ENCODE assay signal across 8 mouse cellular contexts in genomic region chr1:184395215-184395614, GRCm38 (mm10).
DNase-seq lines count a peak whose midpoint lies in the region; ATAC-seq lines count a peak whose summit lies in the region.
"Had no signal": no experiment of that assay in that cellular context is flagged by ENCODE, and none has a peak within 500 bp of the region (broad histone marks: within the 10 kb centered on the region; RNA-seq: fewer than 3 reads in every experiment).

No protein-coding gene starts in this region.

- H3K4me2 ChIP-seq in heart, embryonic 13.5 days = peak overlapping the region; percentile 20; the same call in 1 of the 2 replicates
- H3K4me2 ChIP-seq in lung, embryonic 16.5 days (ENCODE audit: low read depth, low read length) = peak overlapping the region; percentile 24; the same call in 1 of the 2 replicates

- peak; percentile 77 for ATAC-seq in common myeloid progenitor, adult 5-6 weeks (replicated peaks; ENCODE audit: low read depth, poor library complexity, severe bottlenecking)
- no peak for ATAC-seq in heart, embryonic 13.5 days (ENCODE audit: extremely low read depth, insufficient number of reproducible peaks, low FRiP score, low TSS enrichment)
- no peak for ATAC-seq in lung, embryonic 16.5 days (ENCODE audit: low read depth)

- no peaks in the 10 kb centered on the region for H3K9me3 ChIP-seq in heart, embryonic 13.5 days
- H3K9me3 ChIP-seq in lung, embryonic 16.5 days (ENCODE audit: control insufficient read depth, low read length) = no peaks in the 10 kb centered on the region; the same call in 1 of the 2 replicates

- WGBS in heart, embryonic 13.5 days = 50% methylated on average over 15 of the region's 15 CpGs
- 58% methylated on average over 15 of the region's 15 CpGs for WGBS in lung, embryonic 16.5 days

- H3K27me3 ChIP-seq in heart, embryonic 13.5 days (replicated peaks) = no peaks in the 10 kb centered on the region
- no peaks in the 10 kb centered on the region; the same call in 1 of the 2 replicates for H3K27me3 ChIP-seq in lung, embryonic 16.5 days (ENCODE audit: control insufficient read depth, insufficient read depth, low read depth, low read length)

- H3K36me3 ChIP-seq in heart, embryonic 13.5 days = no peaks in the 10 kb centered on the region
- H3K36me3 ChIP-seq in lung, embryonic 16.5 days (ENCODE audit: control insufficient read depth, insufficient read depth, low read length) = no peaks in the 10 kb centered on the region

- no peak overlapping the region for H3K4me3 ChIP-seq in heart, embryonic 13.5 days
- no peak overlapping the region for H3K4me3 ChIP-seq in lung, embryonic 16.5 days (ENCODE audit: low read length)

- no peaks in the 10 kb centered on the region for H3K4me1 ChIP-seq in heart, embryonic 13.5 days
- H3K4me1 ChIP-seq in lung, embryonic 16.5 days (replicated peaks; ENCODE audit: control insufficient read depth, insufficient read depth, low read length) = no peaks in the 10 kb centered on the region

- H3K9ac ChIP-seq in heart, embryonic 13.5 days = no peak overlapping the region
- H3K9ac ChIP-seq in lung, embryonic 16.5 days (ENCODE audit: low read length) = no peak overlapping the region

- H3K27ac ChIP-seq in heart, embryonic 13.5 days (replicated peaks) = no peak overlapping the region
- no peak overlapping the region for H3K27ac ChIP-seq in lung, embryonic 16.5 days (ENCODE audit: low read length)
- H3K27ac ChIP-seq: macrophage had no signal

- DNase-seq in CD8-positive naive resting alpha-beta T cell, adult 2 months (ENCODE audit: low read depth in 2 of 2, low spot score in 2 of 2) = peak; percentile 15 to 35
- peak; percentile 68 for DNase-seq in R1 (ENCODE audit: low read depth, low spot score)
- peak; percentile 58 for DNase-seq in kidney, postnatal 14 days
- peak; percentile 39 to 74 for DNase-seq in spleen, postnatal 10 days (ENCODE audit: low spot score in 2 of 2)
